Mouse (Mus musculus): ENCODE measurements at regions not wholly inside any gene's neighbourhood (a gene's known extent, or its start where the extent isn't known, plus 50 kb on each side); places are given as distances from the start of the nearest gene placed in this dataset.

GRCm38 (mm10) chr8:31599536-31599935, 1829.0 kb upstream of the 5930422O12Rik start:
- TF ChIP-seq EP300 (IDR thresholded peaks at IDR 0.05; ENCODE audit: insufficient read depth, low read depth, low read length), result no peak
- no peak for TF ChIP-seq POLR2A (IDR thresholded peaks at IDR 0.05; ENCODE audit: insufficient read depth, low read depth, low read length)
